Mouse (Mus musculus): ENCODE results near the gene Ncor2. TPM values are rescaled to one million over a fixed set of nuclear protein-coding genes. Genes with fewer than 3 reads are reported as not detected.

Gene Ncor2
- 19.8 and 19.9 TPM in 2 replicates for total RNA-seq (2012; rRNA removed)

DNA sequence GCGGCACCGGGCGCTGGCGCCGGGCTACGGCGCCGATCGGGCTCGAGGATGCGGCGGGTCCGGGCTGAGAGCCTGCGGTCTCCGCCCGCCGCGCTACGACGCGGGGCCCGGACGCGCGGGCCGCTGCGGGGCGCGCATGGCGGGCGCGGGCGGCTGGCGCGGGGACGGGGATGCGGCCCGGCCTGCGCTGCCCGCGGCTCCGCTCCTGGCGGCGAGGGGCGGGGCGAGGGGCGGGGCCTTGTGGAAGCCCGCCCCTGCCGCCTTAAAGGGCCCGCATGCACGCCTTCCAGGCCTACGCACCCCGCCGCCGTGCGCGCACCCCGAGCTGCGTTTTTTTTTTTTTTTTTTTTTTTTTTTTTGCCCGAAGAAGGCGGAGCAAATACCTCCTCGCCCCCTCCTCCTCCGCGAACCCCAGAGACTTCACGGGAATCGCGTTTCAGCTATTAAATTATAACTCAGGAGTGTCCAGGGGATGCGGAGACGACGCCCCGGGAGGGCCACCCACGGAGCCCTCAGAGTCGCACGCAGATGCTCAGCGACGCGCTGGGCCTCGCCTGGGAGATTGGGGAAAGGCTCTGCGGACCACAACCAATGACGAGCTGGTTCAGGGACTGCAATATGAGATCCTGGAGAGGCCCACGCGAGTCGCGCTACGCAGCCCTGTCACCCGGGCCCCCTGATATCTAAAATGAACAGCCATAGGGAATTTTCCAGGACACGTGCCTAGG lies at the start of gene Ncor2:
Gene Ncor2 (minus strand): TSS at position 213 of the 728 bp plus-strand sequence.
- TF ChIP-seq HCFC1 (IDR thresholded peaks at IDR 0.05; ENCODE audit: borderline replicate concordance, insufficient read depth, low read length) (no peak), ZC3H11A (IDR thresholded peaks at IDR 0.05; ENCODE audit: borderline replicate concordance, low read depth, low read length) (no peak), CHD2 (IDR thresholded peaks at IDR 0.05; ENCODE audit: low read depth, low read length) (peak; percentile 47; the same call in 1 of the 2 replicates), MAFK (IDR thresholded peaks at IDR 0.05; ENCODE audit: insufficient read depth, low read depth, low read length) (0 out of 2 replicates have a peak, but pooled peaks have one; percentile 18), ZNF384 (IDR thresholded peaks at IDR 0.05; ENCODE audit: low read depth, low read length) (peak; percentile 99)
- peaks cover 1% of the 10 kb centered on the region; the same call in 1 of the 2 replicates for H3K36me3 ChIP-seq (ENCODE audit: control insufficient read depth, insufficient read depth, low read length, poor library complexity, severe bottlenecking)
- H3K4me3 ChIP-seq (ENCODE audit: insufficient read depth in 1 of 2, low read depth in 1 of 2, low read length in 2 of 2, poor library complexity in 1 of 2, severe bottlenecking in 1 of 2), result peak within 1 kb of the TSS; percentile 86 to 89
- in situ Hi-C loops (cut with MboI; ENCODE audit: low sequenced_read_pairs in 2 of 2, unreplicated experiment in 2 of 2), result no loop called here
- DNase-seq (ENCODE audit: low read depth, low spot score), result no peak
- peak within 1 kb of the TSS; percentile 71 for H3K9ac ChIP-seq (ENCODE audit: insufficient read depth, low read depth, low read length, poor library complexity, severe bottlenecking)
- no peaks in the 10 kb centered on the region for H3K9me3 ChIP-seq (ENCODE audit: control insufficient read depth, insufficient read depth, low read depth, low read length)
- peaks cover 0 to 36% of the 10 kb centered on the region in 2 experiments; a peak in 2 of 4 replicates for H3K4me1 ChIP-seq (ENCODE audit: control insufficient read depth in 2 of 2, insufficient read depth in 2 of 2, low read length in 2 of 2, poor library complexity in 1 of 2)
- peak within 1 kb of the TSS; percentile 32; the same call in 1 of the 2 replicates for H3K27ac ChIP-seq (ENCODE audit: insufficient read depth, low read depth, low read length, poor library complexity, severe bottlenecking)

DNA sequence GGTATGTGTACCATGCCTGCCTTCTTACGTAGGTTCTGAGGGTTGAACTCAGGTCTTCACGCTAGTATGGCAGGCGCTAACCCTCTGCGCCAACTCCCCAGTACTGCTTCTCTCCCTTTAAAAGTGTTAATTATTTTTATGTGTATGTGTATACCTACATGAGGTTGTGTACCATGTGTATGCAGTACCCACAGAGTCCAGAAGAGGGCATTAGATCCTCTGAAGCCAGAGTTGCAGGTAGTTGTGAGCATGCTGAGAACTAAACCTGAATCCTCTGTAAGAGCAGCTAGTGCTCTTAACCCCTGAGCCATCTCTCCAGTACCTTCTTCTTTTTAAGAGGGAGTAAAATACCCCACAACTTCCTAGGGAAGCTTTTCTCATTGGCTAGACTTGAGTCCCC lies 48.7 kb upstream of the Ncor2 start:
- no peaks in the 10 kb centered on the region for H3K4me1 ChIP-seq (ENCODE audit: control insufficient read depth in 2 of 2, insufficient read depth in 2 of 2, low read length in 2 of 2, poor library complexity in 1 of 2)
- DNase-seq (ENCODE audit: low read depth, low spot score), result no peak
- no peaks in the 10 kb centered on the region for H3K9me3 ChIP-seq (ENCODE audit: control insufficient read depth, insufficient read depth, low read depth, low read length)
- TF ChIP-seq ZNF384 (IDR thresholded peaks at IDR 0.05; ENCODE audit: low read depth, low read length) (no peak), MAFK (IDR thresholded peaks at IDR 0.05; ENCODE audit: insufficient read depth, low read depth, low read length) (no peak), ZC3H11A (IDR thresholded peaks at IDR 0.05; ENCODE audit: borderline replicate concordance, low read depth, low read length) (no peak), HCFC1 (IDR thresholded peaks at IDR 0.05; ENCODE audit: borderline replicate concordance, insufficient read depth, low read length) (no peak), CHD2 (IDR thresholded peaks at IDR 0.05; ENCODE audit: low read depth, low read length) (no peak)
- no peak overlapping the region for H3K9ac ChIP-seq (ENCODE audit: insufficient read depth, low read depth, low read length, poor library complexity, severe bottlenecking)
- in situ Hi-C loops (cut with MboI; ENCODE audit: low sequenced_read_pairs in 2 of 2, unreplicated experiment in 2 of 2), result no loop called here
- H3K4me3 ChIP-seq (ENCODE audit: insufficient read depth in 1 of 2, low read depth in 1 of 2, low read length in 2 of 2, poor library complexity in 1 of 2, severe bottlenecking in 1 of 2), result no peak overlapping the region
- no peak overlapping the region for H3K27ac ChIP-seq (ENCODE audit: insufficient read depth, low read depth, low read length, poor library complexity, severe bottlenecking)
- H3K36me3 ChIP-seq (ENCODE audit: control insufficient read depth, insufficient read depth, low read length, poor library complexity, severe bottlenecking), result no peaks in the 10 kb centered on the region

DNA sequence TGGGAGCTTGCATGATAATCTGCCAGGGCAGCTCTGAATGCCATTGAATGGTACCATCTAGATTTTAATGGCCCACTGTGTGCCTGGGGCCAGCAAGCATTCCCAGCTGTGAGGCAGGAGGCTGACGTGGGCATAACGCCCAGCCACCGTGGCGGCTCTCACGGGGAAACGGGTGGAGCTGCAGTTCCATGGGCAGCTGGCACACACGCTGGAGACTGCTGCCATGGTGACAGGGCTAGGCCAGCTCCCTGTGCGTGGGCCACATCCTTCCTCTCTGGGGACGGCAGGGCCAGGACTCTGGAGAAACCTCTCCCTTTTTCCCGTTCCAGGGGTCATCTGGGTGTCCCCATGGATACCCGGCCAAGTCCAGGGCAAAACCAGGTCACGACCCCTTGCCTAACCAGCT lies 47.2 kb upstream of the Ncor2 start:
- H3K9me3 ChIP-seq (ENCODE audit: control insufficient read depth, insufficient read depth, low read depth, low read length), result no peaks in the 10 kb centered on the region
- no peak overlapping the region for H3K4me3 ChIP-seq (ENCODE audit: insufficient read depth in 1 of 2, low read depth in 1 of 2, low read length in 2 of 2, poor library complexity in 1 of 2, severe bottlenecking in 1 of 2)
- no peaks in the 10 kb centered on the region for H3K4me1 ChIP-seq (ENCODE audit: control insufficient read depth in 2 of 2, insufficient read depth in 2 of 2, low read length in 2 of 2, poor library complexity in 1 of 2)
- DNase-seq (ENCODE audit: low read depth, low spot score), result no peak
- H3K27ac ChIP-seq (ENCODE audit: insufficient read depth, low read depth, low read length, poor library complexity, severe bottlenecking), result no peak overlapping the region
- TF ChIP-seq ZNF384 (IDR thresholded peaks at IDR 0.05; ENCODE audit: low read depth, low read length), result no peak
- TF ChIP-seq HCFC1 (IDR thresholded peaks at IDR 0.05; ENCODE audit: borderline replicate concordance, insufficient read depth, low read length), result no peak
- no peak for TF ChIP-seq ZC3H11A (IDR thresholded peaks at IDR 0.05; ENCODE audit: borderline replicate concordance, low read depth, low read length)
- no peak for TF ChIP-seq MAFK (IDR thresholded peaks at IDR 0.05; ENCODE audit: insufficient read depth, low read depth, low read length)
- no peak for TF ChIP-seq CHD2 (IDR thresholded peaks at IDR 0.05; ENCODE audit: low read depth, low read length)
- no peaks in the 10 kb centered on the region for H3K36me3 ChIP-seq (ENCODE audit: control insufficient read depth, insufficient read depth, low read length, poor library complexity, severe bottlenecking)
- in situ Hi-C loops (cut with MboI; ENCODE audit: low sequenced_read_pairs in 2 of 2, unreplicated experiment in 2 of 2), result no loop called here
- no peak overlapping the region for H3K9ac ChIP-seq (ENCODE audit: insufficient read depth, low read depth, low read length, poor library complexity, severe bottlenecking)

DNA sequence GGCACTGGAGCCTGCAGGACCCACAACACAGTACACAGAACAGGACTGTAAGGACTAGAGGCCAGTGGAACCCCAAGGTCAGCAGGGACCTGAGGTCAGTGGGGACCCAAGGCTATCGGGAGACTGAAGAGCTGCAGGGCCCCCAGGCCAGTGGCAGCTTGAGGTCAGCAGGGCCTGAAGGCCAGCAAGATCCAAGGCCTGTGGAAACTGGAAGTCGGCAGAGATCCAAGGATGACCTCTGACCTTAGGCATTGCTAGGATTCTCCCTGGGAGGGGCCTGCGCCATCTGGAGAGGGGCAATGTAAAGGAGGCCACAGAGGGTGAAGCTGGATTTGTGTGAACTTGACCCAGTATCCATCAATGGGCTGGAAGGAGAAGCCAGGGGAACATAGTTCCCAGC lies 45.9 kb upstream of the Ncor2 start:
- DNase-seq (ENCODE audit: low read depth, low spot score), result no peak
- H3K9ac ChIP-seq (ENCODE audit: insufficient read depth, low read depth, low read length, poor library complexity, severe bottlenecking), result no peak overlapping the region
- no peak for TF ChIP-seq ZNF384 (IDR thresholded peaks at IDR 0.05; ENCODE audit: low read depth, low read length)
- TF ChIP-seq HCFC1 (IDR thresholded peaks at IDR 0.05; ENCODE audit: borderline replicate concordance, insufficient read depth, low read length), result no peak
- TF ChIP-seq CHD2 (IDR thresholded peaks at IDR 0.05; ENCODE audit: low read depth, low read length), result no peak
- TF ChIP-seq ZC3H11A (IDR thresholded peaks at IDR 0.05; ENCODE audit: borderline replicate concordance, low read depth, low read length), result no peak
- no peak for TF ChIP-seq MAFK (IDR thresholded peaks at IDR 0.05; ENCODE audit: insufficient read depth, low read depth, low read length)
- no peak overlapping the region for H3K4me3 ChIP-seq (ENCODE audit: insufficient read depth in 1 of 2, low read depth in 1 of 2, low read length in 2 of 2, poor library complexity in 1 of 2, severe bottlenecking in 1 of 2)
- in situ Hi-C loops (cut with MboI; ENCODE audit: low sequenced_read_pairs in 2 of 2, unreplicated experiment in 2 of 2), result no loop called here
- H3K27ac ChIP-seq (ENCODE audit: insufficient read depth, low read depth, low read length, poor library complexity, severe bottlenecking), result no peak overlapping the region
- no peaks in the 10 kb centered on the region for H3K9me3 ChIP-seq (ENCODE audit: control insufficient read depth, insufficient read depth, low read depth, low read length)
- H3K36me3 ChIP-seq (ENCODE audit: control insufficient read depth, insufficient read depth, low read length, poor library complexity, severe bottlenecking), result no peaks in the 10 kb centered on the region
- no peaks in the 10 kb centered on the region for H3K4me1 ChIP-seq (ENCODE audit: control insufficient read depth in 2 of 2, insufficient read depth in 2 of 2, low read length in 2 of 2, poor library complexity in 1 of 2)
